Mouse (Mus musculus): Measurements from ENCODE around the gene Wipf1.

The Wipf1 gene

GRCm38 (mm10) chr2:73380298-73380975, 149.1 kb downstream of the Wipf1 start:
- DNase-seq: no peak

DNA sequence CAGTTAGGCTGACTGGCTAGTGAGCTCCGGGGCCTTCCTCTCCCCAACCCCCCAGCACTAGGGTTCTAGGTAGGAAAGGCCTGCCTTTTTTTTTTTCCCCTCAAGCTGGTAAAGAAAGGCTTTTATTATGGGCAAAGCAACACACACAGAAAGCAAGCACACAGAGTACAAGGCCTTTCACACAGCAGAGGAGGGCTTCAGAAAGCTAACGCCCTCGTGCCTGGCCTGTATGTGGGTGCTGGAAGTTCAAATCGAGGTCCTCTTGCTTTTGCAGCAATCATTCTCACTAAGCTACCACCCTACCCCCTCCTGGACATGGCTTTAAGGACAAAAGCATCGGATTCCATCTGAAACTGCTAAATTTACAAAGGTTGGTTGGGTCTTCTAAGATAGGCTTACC, 149.9 kb downstream of the Wipf1 start:
- no peak for DNase-seq
